Mouse (Mus musculus) limb, embryonic 14.5 days (tissue): Measurements from ENCODE around the gene Slco6c1. TPM values are rescaled to one million over a fixed set of nuclear protein-coding genes. Genes with fewer than 3 reads are reported as not detected.
A peak's percentile ranks its signal among the peaks of the same experiment; 100 is the strongest.

ENCODE experiments used
- ATAC-seq: fragments of 200-750 bp; cut with Nextera tagmentation; 2 replicates; pipeline ENCODE4 v1.8.0; 2017; ENCODE audit warnings: low read depth, moderate number of reproducible peaks, moderate TSS enrichment; ENCODE audit not compliant: low FRiP score
- DNase-seq: peaks from one replicate; pipeline ENCODE4 v3.0.0-alpha.2; 2015; ENCODE audit warnings: low spot score
- H3K27ac ChIP-seq: fragments of 300-500 bp; sonication (generic); replicated peaks from 2 replicates; pipeline ENCODE4 v1.5.1; 2014; ENCODE audit warnings: low read depth, mild to moderate bottlenecking, low read length, moderate library complexity, mixed read lengths
- H3K27me3 ChIP-seq: fragments of 300-500 bp; sonication (generic); 2 replicates; pipeline ENCODE4 v1.6.1; 2014; ENCODE audit warnings: low read length, mixed read lengths; ENCODE audit not compliant: control insufficient read depth, insufficient read depth
- H3K36me3 ChIP-seq: fragments of 300-500 bp; sonication (generic); 2 replicates; pipeline ENCODE4 v1.6.1; 2014; ENCODE audit warnings: mild to moderate bottlenecking, low read length, moderate library complexity, mixed read lengths; ENCODE audit not compliant: control insufficient read depth, insufficient read depth
- H3K4me1 ChIP-seq: fragments of 300-500 bp; sonication (generic); 2 replicates; pipeline ENCODE4 v1.6.1; 2014; ENCODE audit warnings: antibody characterized with exemption, low read length, mixed read lengths; ENCODE audit not compliant: control insufficient read depth, insufficient read depth
- H3K4me2 ChIP-seq: fragments of 300-500 bp; sonication (generic); replicated peaks from 2 replicates; pipeline ENCODE4 v1.6.1; 2014; ENCODE audit warnings: low read depth, mild to moderate bottlenecking, low read length, moderate library complexity; ENCODE audit not compliant: severe bottlenecking
- H3K4me3 ChIP-seq: fragments of 300-500 bp; sonication (generic); replicated peaks from 2 replicates; pipeline ENCODE4 v1.5.1; 2014; ENCODE audit warnings: low read length
- H3K9ac ChIP-seq: fragments of 300-500 bp; sonication (generic); 2 replicates; pipeline ENCODE4 v1.6.1; 2014; ENCODE audit warnings: mild to moderate bottlenecking, low read depth, low read length, moderate library complexity; ENCODE audit not compliant: severe bottlenecking
- H3K9me3 ChIP-seq: fragments of 300-500 bp; sonication (generic); 2 replicates; pipeline ENCODE4 v1.6.1; 2016; ENCODE audit warnings: low read length; ENCODE audit not compliant: control insufficient read depth
- POLR2A ChIP-seq: fragments of 200-500 bp; IDR thresholded peaks from 2 replicates; pipeline ENCODE4 v1.8.0; 2012; ENCODE audit warnings: inconsistent platforms, mild to moderate bottlenecking, moderate library complexity, borderline replicate concordance; ENCODE audit not compliant: insufficient read depth, insufficient read length; ENCODE audit errors: extremely low read depth
- polyA plus RNA-seq, 2 experiments: library from polyadenylated mRNA; depleted of rRNA in 1 of 2; stranded (reverse) in 1 of 2; unstranded in 1 of 2; fragments of >200 nt; fragmentation: Nextera tagmentation in 1 of 2; extraction: Ambion mirVana in 1 of 2; gene quantifications; 2 replicates each; pipeline versions ENCODE4 v1.2.1 to v1.2.3; 2012 to 2014

Gene Slco6c1
- polyA plus RNA-seq, 2 experiments, result not detected

DNA sequence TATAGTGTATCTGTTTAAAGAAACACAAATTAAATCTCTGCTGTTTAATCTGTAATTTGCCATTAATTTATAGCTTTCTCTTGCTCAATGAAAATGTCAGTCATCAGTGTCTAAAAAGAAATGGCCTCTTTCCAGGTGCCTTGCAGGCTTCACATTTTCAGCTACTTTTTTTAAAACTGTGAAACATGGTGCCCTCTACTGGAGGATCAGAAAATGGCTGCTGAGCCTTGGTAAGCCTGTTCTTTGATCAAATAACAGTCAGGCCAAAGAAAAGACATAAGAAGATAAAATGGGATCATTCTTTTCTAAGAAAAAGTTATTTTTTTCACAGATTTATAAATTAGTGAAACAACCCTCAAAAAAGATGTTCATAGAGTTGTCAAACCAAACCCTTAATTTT lies 109.1 kb downstream of the Slco6c1 start:
- no peak for ATAC-seq
- H3K4me2 ChIP-seq, result no peak overlapping the region
- DNase-seq, result peak; percentile 43

More for the DNA sequence above, 109.1 kb downstream of the Slco6c1 start:
- Histone ChIP-seq H3K27me3 (no peaks in the 10 kb centered on the region), H3K4me3 (no peak overlapping the region), H3K4me1 (no peaks in the 10 kb centered on the region), H3K9me3 (no peaks in the 10 kb centered on the region), H3K9ac (no peak overlapping the region), H3K36me3 (no peaks in the 10 kb centered on the region), H3K27ac (no peak overlapping the region)
- no peak for TF ChIP-seq POLR2A
